Mouse (Mus musculus) cerebellum, postnatal 4 days (tissue): ENCODE measurements around the gene Slc26a3.
"Not testable (repeated sequence)": the region's sequence is repeated elsewhere in the genome, so short reads cannot be mapped to it uniquely, and the experiment has no call there.

ENCODE experiments used
- DNase-seq, 2 experiments: peaks; one replicate each; pipeline ENCODE4 v3.0.0; 2022; ENCODE audit warnings: low spot score in 2 of 2, mixed read lengths in 1 of 2

The Slc26a3 gene

GRCm38 (mm10) chr12:31421901-31422574 is 31.4 kb downstream of the Slc26a3 start:
- no peak for DNase-seq

GRCm38 (mm10) chr12:31437791-31438190 is 47.1 kb downstream of the Slc26a3 start:
- DNase-seq: no peak

DNA sequence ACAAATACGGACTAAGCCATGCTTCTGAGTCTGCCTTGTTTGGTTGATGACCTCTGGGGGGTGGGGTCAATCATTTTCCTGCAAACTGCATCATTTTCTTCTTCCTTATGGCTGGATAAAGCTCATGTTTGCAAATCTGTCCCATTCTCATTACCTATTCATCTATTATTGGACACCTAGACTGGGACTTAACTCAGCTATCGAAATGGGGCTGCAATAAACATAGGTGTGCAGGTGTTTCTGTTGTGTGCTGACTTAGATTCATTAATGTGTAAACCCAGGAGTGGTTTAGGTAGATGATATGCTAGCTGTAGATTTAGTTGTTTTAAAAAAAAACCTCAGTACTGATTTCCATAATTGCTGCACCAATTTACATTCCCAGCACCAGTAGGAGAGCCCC is 48.9 kb downstream of the Slc26a3 start:
- DNase-seq: no peak

DNA sequence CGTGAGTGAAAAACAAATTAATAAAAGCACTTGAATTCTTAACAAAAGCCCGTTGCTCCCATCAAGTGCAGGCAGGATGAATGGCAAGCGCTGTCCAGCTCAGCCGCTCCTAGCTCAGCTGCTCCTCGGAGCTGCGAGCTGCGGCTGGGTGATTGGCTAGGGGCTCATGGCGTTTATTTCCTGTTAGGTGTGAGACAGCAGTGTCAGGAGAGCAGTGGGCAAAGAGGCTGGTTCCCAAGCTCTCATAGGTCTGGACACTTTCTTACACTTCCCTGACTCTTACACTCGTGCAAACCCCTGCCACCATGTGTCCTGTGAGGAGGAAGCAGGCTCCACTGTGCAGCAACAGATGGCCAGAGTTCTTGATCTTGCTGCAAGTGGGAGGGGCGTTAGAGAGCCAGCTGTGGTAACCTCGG is 53.5 kb downstream of the Slc26a3 start:
- DNase-seq: peak in 1 of 2 experiments; percentile 2

GRCm38 (mm10) chr12:31444827-31445226 is 54.2 kb downstream of the Slc26a3 start:
- DNase-seq: peak in 1 of 2 experiments; percentile 3

DNA sequence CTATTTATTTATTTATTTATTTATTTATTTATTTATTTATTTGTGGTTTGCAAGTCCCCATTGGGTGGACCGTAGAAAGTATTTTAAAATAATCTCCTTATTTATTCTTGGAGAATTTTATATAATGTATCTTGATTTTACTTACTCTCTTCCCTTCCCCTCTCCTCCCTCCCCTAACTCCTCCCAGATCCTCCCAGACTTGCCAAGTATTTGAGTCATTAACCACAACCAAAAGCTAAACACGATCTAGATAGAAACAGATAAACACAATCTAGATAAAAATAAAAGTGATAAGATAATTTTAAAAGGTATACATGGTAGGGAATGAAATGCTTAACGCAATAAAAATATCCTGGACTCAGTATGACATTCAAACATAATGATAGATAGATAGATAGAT is 58.7 kb downstream of the Slc26a3 start:
- DNase-seq: no peak

- no peak for DNase-seq
Observed at GRCm38 (mm10) chr12:31456271-31456670, 65.6 kb downstream of the Slc26a3 start.

- no peak for DNase-seq
Observed at GRCm38 (mm10) chr12:31458474-31458873, 67.8 kb downstream of the Slc26a3 start.

DNA sequence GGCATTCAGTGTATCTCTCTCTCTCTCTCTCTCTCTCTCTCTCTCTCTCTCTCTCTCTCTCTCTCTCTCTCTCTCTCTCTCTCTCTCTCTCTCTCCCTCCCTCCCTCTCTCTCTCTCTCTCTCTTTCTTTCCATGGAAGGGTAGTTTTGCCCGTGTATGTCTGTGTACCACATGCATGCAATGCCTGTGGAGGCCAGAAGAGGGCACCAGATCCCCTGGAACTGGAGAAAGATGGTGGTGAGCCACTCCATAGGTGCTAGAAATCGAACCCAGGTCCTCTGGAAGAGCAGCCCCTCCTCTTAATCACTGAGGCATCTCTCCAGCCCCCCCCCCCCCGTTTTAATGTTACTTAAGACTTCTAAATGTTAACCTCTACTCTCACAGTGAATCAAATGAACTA is 69.6 kb downstream of the Slc26a3 start:
- not testable (repeated sequence) for DNase-seq

DNA sequence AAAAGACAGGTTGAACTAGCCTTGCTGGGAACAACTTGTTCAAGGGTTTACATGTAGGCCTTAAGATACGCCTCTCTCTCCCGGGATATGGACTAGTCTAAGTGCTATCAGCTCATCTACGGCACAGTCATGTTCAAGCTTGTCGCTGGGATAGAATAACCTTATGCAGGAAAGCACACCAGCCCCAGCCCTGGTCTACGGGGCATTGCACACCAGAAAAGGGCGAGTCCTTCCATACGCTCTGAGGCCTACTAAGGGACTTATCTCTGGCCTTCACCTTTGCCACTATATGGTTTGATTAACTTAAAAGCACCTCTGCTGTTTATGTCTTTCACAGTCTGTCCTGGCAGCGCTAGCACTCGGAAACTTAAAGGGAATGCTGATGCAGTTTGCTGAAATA is 70.7 kb downstream of the Slc26a3 start:
- DNase-seq: no peak

GRCm38 (mm10) chr12:31462615-31463014 is 71.9 kb downstream of the Slc26a3 start:
- no peak for DNase-seq

- not testable (repeated sequence) for DNase-seq
Observed at GRCm38 (mm10) chr12:31478182-31478581, 87.5 kb downstream of the Slc26a3 start.

DNA sequence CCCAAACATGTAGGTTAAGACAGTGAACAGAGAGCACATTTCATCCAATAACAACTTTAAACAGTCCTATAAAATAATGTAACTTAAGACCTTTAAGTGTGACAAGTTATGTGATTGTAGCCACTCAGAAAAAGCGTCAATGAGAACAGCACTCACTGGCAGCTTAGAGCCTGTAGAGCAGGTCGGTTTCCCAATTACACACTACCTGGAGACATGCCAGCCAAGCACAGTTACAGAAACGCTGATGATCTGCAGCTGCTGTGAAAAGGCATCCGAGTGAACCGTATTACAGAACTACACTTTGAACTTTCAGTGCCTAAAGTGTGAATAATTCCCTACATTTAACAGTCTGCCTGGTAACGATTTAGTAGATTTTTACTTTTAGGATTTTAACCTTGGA is 95.8 kb downstream of the Slc26a3 start:
- no peak for DNase-seq

GRCm38 (mm10) chr12:31498936-31499313 is 108.3 kb downstream of the Slc26a3 start:
- DNase-seq: no peak

DNA sequence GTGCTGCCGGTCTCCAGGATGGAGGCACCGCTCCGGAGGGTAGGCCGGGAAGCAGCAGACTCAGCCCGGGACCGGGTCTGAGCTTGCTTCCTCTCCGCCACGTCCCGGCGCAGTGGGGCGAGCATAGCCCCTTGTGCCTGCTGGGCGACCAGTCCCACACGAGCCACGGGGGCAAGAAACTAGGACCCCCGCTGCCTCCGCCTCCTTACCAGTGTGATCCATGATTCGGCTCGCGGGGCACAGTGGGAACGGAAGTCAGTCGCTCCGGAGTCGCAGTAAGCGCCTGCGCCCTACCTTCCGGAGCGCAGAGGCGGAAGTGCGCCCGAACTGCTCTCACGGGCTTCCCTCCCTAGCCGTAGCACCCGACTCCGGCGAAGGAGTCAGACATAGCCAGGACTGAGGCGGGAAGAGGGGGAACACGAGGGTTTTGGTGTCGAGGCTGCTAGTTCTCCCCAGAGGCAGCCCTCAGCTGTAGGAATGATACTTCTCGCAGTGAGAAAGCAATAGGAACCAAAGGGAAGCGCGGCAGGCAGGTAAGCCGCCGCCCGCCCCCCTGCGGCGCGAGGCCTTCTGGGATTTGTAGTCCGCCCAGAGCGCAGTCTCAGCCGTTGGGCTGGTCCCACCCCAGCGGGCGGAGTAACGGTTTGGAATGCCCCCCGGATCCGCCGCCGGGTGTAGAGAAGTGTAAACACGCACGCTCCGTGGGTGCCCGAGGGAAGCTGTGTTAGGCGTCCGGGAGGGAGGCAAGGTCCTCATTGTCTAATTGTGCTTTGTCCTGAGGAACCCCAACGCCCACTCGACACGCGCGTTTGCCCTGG is 108.9 kb downstream of the Slc26a3 start, which contains the start of gene Cbll1:
TSS of gene Cbll1 (minus strand) at position 303 of the 818 bp plus-strand sequence.
- DNase-seq: peak; percentile 90 to 95

DNA sequence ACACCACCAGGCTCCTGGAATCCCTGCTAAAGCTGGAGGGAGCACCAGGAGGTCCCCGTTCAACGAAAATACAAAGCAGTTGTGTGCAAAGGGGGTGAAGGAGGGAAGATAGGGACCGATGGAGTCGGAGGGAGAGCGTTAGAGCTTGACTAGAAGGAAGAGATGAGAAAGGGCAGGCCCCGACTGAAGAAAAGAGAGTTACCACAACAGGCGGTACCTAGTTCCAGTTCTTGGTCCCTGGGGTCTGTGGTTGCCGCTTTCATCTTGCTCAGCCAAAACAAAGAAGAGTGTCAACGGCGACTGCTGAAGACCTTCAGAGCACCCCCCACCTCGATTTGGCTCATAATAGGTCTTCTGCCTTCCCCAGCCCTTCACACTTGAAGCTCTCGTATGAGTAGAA is 109.5 kb downstream of the Slc26a3 start:
- DNase-seq: no peak

GRCm38 (mm10) chr12:31501266-31501665 is 110.6 kb downstream of the Slc26a3 start:
- DNase-seq: no peak

DNA sequence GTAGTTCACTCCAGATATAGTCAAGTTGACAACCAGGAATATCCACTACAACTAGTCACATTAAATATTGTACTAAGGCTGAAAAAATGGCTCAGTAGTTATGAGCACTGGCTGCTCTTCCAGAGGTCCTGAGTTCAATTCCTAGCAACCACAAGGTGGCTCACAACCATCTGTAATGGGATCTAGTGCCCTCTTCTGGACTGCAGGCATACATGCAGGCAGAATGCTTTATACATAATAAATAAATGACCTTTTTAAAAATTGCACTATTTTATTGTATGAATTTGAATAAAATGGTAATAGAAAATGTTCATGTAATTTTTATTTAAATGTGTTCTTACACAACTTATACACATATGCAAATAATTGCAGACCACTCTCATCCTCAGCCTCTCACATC is 112.5 kb downstream of the Slc26a3 start:
- no peak for DNase-seq

GRCm38 (mm10) chr12:31507718-31508364 is 117.2 kb downstream of the Slc26a3 start:
- DNase-seq: peak in 1 of 2 experiments; percentile 11

GRCm38 (mm10) chr12:31508496-31508895 is 117.8 kb downstream of the Slc26a3 start:
- no peak for DNase-seq

DNA sequence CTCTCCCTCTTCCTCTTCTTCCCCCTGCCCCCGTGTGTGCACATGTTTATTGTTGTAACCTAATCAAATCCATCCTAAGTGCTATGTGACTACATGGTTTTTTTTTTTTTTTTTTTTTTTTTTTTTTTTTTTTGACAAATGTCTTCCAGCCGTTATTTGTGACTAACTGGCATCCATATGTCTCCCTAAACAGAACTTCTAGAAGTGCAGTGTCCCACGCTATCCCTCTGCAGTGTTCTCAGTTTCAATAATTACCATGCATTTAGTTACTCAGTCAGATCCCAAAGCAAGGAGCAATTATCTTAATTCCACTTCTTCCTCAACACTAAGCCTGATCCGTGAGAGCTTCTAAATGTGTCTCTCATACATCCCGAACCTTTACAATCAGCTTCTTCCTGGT is 120.5 kb downstream of the Slc26a3 start:
- no peak for DNase-seq

- no peak for DNase-seq
Observed at GRCm38 (mm10) chr12:31512634-31513411, 122.2 kb downstream of the Slc26a3 start.
